Mouse (Mus musculus) lung, embryonic 15.5 days (tissue): ENCODE measurements around the gene Cpped1. TPM values are rescaled to one million over a fixed set of nuclear protein-coding genes. Genes with fewer than 3 reads are reported as not detected.

ENCODE experiments used
- ATAC-seq: fragments of 200-750 bp; cut with Nextera tagmentation; 2 replicates; pipeline ENCODE4 v1.8.0; 2017; ENCODE audit warnings: moderate number of reproducible peaks, borderline replicate concordance; ENCODE audit not compliant: low FRiP score, low TSS enrichment; ENCODE audit errors: extremely low read depth
- H3K27ac ChIP-seq: fragments of 300-500 bp; sonication (generic); 2 replicates; pipeline ENCODE4 v1.5.1; 2015; ENCODE audit warnings: moderate library complexity, mild to moderate bottlenecking, inconsistent platforms
- H3K27me3 ChIP-seq: fragments of 300-500 bp; sonication (generic); 2 replicates; pipeline ENCODE4 v1.6.1; 2015; ENCODE audit warnings: inconsistent platforms
- H3K36me3 ChIP-seq: fragments of 300-500 bp; sonication (generic); 2 replicates; pipeline ENCODE4 v1.6.1; 2015; ENCODE audit warnings: inconsistent platforms
- H3K4me1 ChIP-seq: fragments of 300-500 bp; sonication (generic); 2 replicates; pipeline ENCODE4 v1.6.1; 2015; ENCODE audit warnings: inconsistent platforms
- H3K4me2 ChIP-seq: fragments of 300-500 bp; sonication (generic); 2 replicates; pipeline ENCODE4 v1.6.1; 2015; ENCODE audit warnings: inconsistent platforms, mild to moderate bottlenecking, moderate library complexity
- H3K4me3 ChIP-seq: fragments of 300-500 bp; sonication (generic); 2 replicates; pipeline ENCODE4 v1.5.1; 2015; ENCODE audit warnings: mild to moderate bottlenecking, inconsistent platforms
- H3K9ac ChIP-seq: fragments of 300-500 bp; sonication (generic); 2 replicates; pipeline ENCODE4 v1.6.1; 2015; ENCODE audit warnings: inconsistent platforms
- H3K9me3 ChIP-seq: fragments of 300-500 bp; sonication (generic); 2 replicates; pipeline ENCODE4 v1.6.1; 2016; ENCODE audit warnings: inconsistent platforms
- WGBS: fragments of 180-500 bp; shearing (Covaris S2); methylation state at CpG from one replicate; pipeline ENCODE4 v1.1.7; 2015; 5-methylcytosine and 5-hydroxymethylcytosine counted together
- polyA plus RNA-seq: library from polyadenylated mRNA; unstranded; fragments of >200 nt; fragmentation: Nextera tagmentation; extraction: Ambion mirVana; gene quantifications from 2 replicates; pipeline ENCODE4 v1.2.1, GENCODE M21; 2015

The Cpped1 gene
- polyA plus RNA-seq, 1 experiment from 2014 or later: 18.9 TPM

- H3K9me3 ChIP-seq: no peaks in the 10 kb centered on the region
- no peak overlapping the region for H3K4me2 ChIP-seq
- H3K9ac ChIP-seq: no peak overlapping the region
- H3K27ac ChIP-seq: no peak overlapping the region
- ATAC-seq: no peak
- H3K4me1 ChIP-seq: no peaks in the 10 kb centered on the region
- 86% methylated on average over 3 of the region's 3 CpGs for WGBS
- no peaks in the 10 kb centered on the region for H3K36me3 ChIP-seq
- no peak overlapping the region for H3K4me3 ChIP-seq
- H3K27me3 ChIP-seq: no peaks in the 10 kb centered on the region
Observed at GRCm38 (mm10) chr16:11790476-11790875, 118.8 kb downstream of the Cpped1 start.

GRCm38 (mm10) chr16:11785806-11786205, 123.4 kb downstream of the Cpped1 start:
- Histone ChIP-seq H3K9me3 (no peaks in the 10 kb centered on the region), H3K4me1 (no peaks in the 10 kb centered on the region), H3K4me3 (no peak overlapping the region), H3K4me2 (no peak overlapping the region), H3K9ac (no peak overlapping the region), H3K27ac (no peak overlapping the region), H3K36me3 (no peaks in the 10 kb centered on the region), H3K27me3 (no peaks in the 10 kb centered on the region)
- ATAC-seq: no peak
- WGBS: 49% methylated on average over 4 of the region's 4 CpGs

GRCm38 (mm10) chr16:11784354-11784753, 124.9 kb downstream of the Cpped1 start:
- 48% methylated on average over 4 of the region's 4 CpGs for WGBS
- Histone ChIP-seq H3K4me3 (no peak overlapping the region), H3K9ac (no peak overlapping the region), H3K27me3 (no peaks in the 10 kb centered on the region), H3K4me1 (no peaks in the 10 kb centered on the region), H3K9me3 (no peaks in the 10 kb centered on the region), H3K27ac (no peak overlapping the region), H3K36me3 (no peaks in the 10 kb centered on the region), H3K4me2 (no peak overlapping the region)
- no peak for ATAC-seq

GRCm38 (mm10) chr16:11783337-11783736, 125.9 kb downstream of the Cpped1 start:
- H3K4me3 ChIP-seq: no peak overlapping the region

GRCm38 (mm10) chr16:11782082-11782481, 127.2 kb downstream of the Cpped1 start:
- ATAC-seq: no peak
- Histone ChIP-seq H3K27ac (no peak overlapping the region), H3K9ac (no peak overlapping the region), H3K9me3 (no peaks in the 10 kb centered on the region), H3K4me2 (no peak overlapping the region), H3K4me1 (no peaks in the 10 kb centered on the region), H3K36me3 (no peaks in the 10 kb centered on the region), H3K27me3 (no peaks in the 10 kb centered on the region), H3K4me3 (no peak overlapping the region)
- WGBS: 4% methylated on average over 2 of the region's 2 CpGs

More at GRCm38 (mm10) chr16:11783337-11783736, 125.9 kb downstream of the Cpped1 start:
- no peak overlapping the region for H3K4me2 ChIP-seq
- no peak for ATAC-seq
- no peak overlapping the region for H3K27ac ChIP-seq
- no peaks in the 10 kb centered on the region for H3K36me3 ChIP-seq
- H3K9me3 ChIP-seq: no peaks in the 10 kb centered on the region
- no peak overlapping the region for H3K9ac ChIP-seq
- H3K27me3 ChIP-seq: no peaks in the 10 kb centered on the region
- H3K4me1 ChIP-seq: no peaks in the 10 kb centered on the region

- no peaks in the 10 kb centered on the region for H3K4me1 ChIP-seq
- no peak for ATAC-seq
- no peaks in the 10 kb centered on the region for H3K9me3 ChIP-seq
- H3K27ac ChIP-seq: no peak overlapping the region
- no peak overlapping the region for H3K4me3 ChIP-seq
- no peak overlapping the region for H3K9ac ChIP-seq
- WGBS: 80% methylated on average over 9 of the region's 9 CpGs
- no peak overlapping the region for H3K4me2 ChIP-seq
- no peaks in the 10 kb centered on the region for H3K27me3 ChIP-seq
- no peaks in the 10 kb centered on the region for H3K36me3 ChIP-seq
Observed at GRCm38 (mm10) chr16:11778715-11779460, 130.4 kb downstream of the Cpped1 start.

GRCm38 (mm10) chr16:11778191-11778590, 131.1 kb downstream of the Cpped1 start:
- H3K4me3 ChIP-seq: no peak overlapping the region
- ATAC-seq: no peak
- H3K9me3 ChIP-seq: no peaks in the 10 kb centered on the region
- no peak overlapping the region for H3K9ac ChIP-seq
- H3K4me2 ChIP-seq: no peak overlapping the region
- H3K4me1 ChIP-seq: no peaks in the 10 kb centered on the region
- H3K27ac ChIP-seq: no peak overlapping the region
- no peaks in the 10 kb centered on the region for H3K27me3 ChIP-seq
- WGBS: 62% methylated on average over 5 of the region's 5 CpGs
- H3K36me3 ChIP-seq: no peaks in the 10 kb centered on the region

GRCm38 (mm10) chr16:11776528-11776927, 132.7 kb downstream of the Cpped1 start:
- no peak overlapping the region for H3K4me2 ChIP-seq
- no peak overlapping the region for H3K27ac ChIP-seq
- WGBS: 48% methylated on average over 3 of the region's 3 CpGs
- H3K4me3 ChIP-seq: no peak overlapping the region
- H3K9me3 ChIP-seq: no peaks in the 10 kb centered on the region
- H3K36me3 ChIP-seq: no peaks in the 10 kb centered on the region
- no peak for ATAC-seq
- H3K27me3 ChIP-seq: no peaks in the 10 kb centered on the region
- H3K4me1 ChIP-seq: no peaks in the 10 kb centered on the region
- H3K9ac ChIP-seq: no peak overlapping the region

- Histone ChIP-seq H3K27ac (no peak overlapping the region), H3K27me3 (no peaks in the 10 kb centered on the region), H3K9me3 (no peaks in the 10 kb centered on the region), H3K9ac (no peak overlapping the region), H3K36me3 (no peaks in the 10 kb centered on the region), H3K4me1 (no peaks in the 10 kb centered on the region), H3K4me3 (no peak overlapping the region), H3K4me2 (no peak overlapping the region)
- 77% methylated on average over 1 of the region's 1 CpGs for WGBS
- no peak for ATAC-seq
Observed at GRCm38 (mm10) chr16:11774321-11774720, 134.9 kb downstream of the Cpped1 start.

GRCm38 (mm10) chr16:11772318-11772717, 136.9 kb downstream of the Cpped1 start:
- no peak overlapping the region for H3K9ac ChIP-seq
- no peaks in the 10 kb centered on the region for H3K27me3 ChIP-seq
- no peaks in the 10 kb centered on the region for H3K4me1 ChIP-seq
- no peak for ATAC-seq
- no peak overlapping the region for H3K27ac ChIP-seq
- WGBS: 73% methylated on average over 2 of the region's 2 CpGs
- no peaks in the 10 kb centered on the region for H3K9me3 ChIP-seq
- no peak overlapping the region for H3K4me2 ChIP-seq
- no peaks in the 10 kb centered on the region for H3K36me3 ChIP-seq
- H3K4me3 ChIP-seq: no peak overlapping the region

- ATAC-seq: no peak
- H3K27ac ChIP-seq: no peak overlapping the region
- H3K27me3 ChIP-seq: no peaks in the 10 kb centered on the region
- H3K9me3 ChIP-seq: no peaks in the 10 kb centered on the region
- no peak overlapping the region for H3K9ac ChIP-seq
- 63% methylated on average over 7 of the region's 7 CpGs for WGBS
- no peaks in the 10 kb centered on the region for H3K36me3 ChIP-seq
- H3K4me1 ChIP-seq: no peaks in the 10 kb centered on the region
- no peak overlapping the region for H3K4me3 ChIP-seq
- no peak overlapping the region for H3K4me2 ChIP-seq
Observed at GRCm38 (mm10) chr16:11757951-11758350, 151.3 kb downstream of the Cpped1 start.

- no peak overlapping the region for H3K4me3 ChIP-seq
- WGBS: 87% methylated on average over 8 of the region's 8 CpGs
- no peak overlapping the region for H3K4me2 ChIP-seq
- no peaks in the 10 kb centered on the region for H3K36me3 ChIP-seq
- H3K9ac ChIP-seq: no peak overlapping the region
- no peak for ATAC-seq
- H3K9me3 ChIP-seq: no peaks in the 10 kb centered on the region
- no peaks in the 10 kb centered on the region for H3K27me3 ChIP-seq
- no peak overlapping the region for H3K27ac ChIP-seq
- no peaks in the 10 kb centered on the region for H3K4me1 ChIP-seq
Observed at GRCm38 (mm10) chr16:11757471-11757870, 151.8 kb downstream of the Cpped1 start.
